11 mouse cellular contexts compared by ENCODE assay signal in the genomic region with DNA sequence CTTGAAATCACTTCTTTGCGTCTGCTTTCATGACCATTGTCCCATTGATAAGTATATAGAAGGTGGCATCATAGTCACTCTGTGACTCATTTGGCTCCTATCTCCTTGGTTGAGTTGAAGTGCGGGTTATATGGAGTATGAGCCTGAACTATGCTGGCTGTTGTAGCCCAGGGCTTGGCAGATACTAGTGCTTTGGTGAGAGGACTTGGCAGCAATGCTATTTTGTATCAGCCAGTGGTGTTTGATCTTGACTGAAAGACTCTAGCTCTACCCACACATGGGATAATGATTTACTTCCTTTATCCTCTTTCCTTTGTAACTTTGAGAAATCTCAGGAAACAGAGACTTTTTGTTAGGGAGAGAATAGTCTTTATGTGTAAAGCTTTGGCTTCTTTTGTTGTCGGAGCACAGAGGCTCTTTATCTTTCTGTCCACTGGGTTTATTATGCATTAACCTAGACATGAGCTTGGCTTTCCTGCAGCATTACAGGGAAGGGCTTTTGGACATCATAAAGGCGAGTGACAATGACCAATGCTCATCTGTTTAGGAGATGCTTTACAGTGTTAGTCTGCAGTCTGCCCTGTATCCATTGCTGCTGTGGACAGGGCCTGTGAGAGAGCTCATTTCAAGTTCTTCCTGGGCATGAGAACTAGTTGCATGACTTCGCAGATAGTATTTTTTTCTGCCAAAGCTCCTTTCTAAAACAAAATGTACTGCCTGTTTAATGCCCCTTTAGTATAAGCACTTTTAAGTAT. TPM values are rescaled to one million over a fixed set of nuclear protein-coding genes. Genes with fewer than 3 reads are reported as not detected.
DNase-seq lines count a peak whose midpoint lies in the region; ATAC-seq lines count a peak whose summit lies in the region.
"Had no signal": no experiment of that assay in that cellular context is flagged by ENCODE, and none has a peak within 500 bp of the region (broad histone marks: within the 10 kb centered on the region; RNA-seq: fewer than 3 reads in every experiment).

No protein-coding gene starts in this region.

- 64% methylated on average over 5 of the region's 5 CpGs for WGBS in intestine, embryonic 16.5 days

- H3K9ac ChIP-seq in intestine, embryonic 16.5 days (ENCODE audit: low read depth, low read length): no peak overlapping the region
- H3K9ac ChIP-seq: liver, embryonic 14.5 days had no signal

- no peak overlapping the region for H3K27ac ChIP-seq in intestine, embryonic 16.5 days (ENCODE audit: low read length)
- H3K27ac ChIP-seq: liver, embryonic 14.5 days had no signal

- H3K4me3 ChIP-seq in intestine, embryonic 16.5 days (ENCODE audit: low read length): no peak overlapping the region

- H3K4me2 ChIP-seq in intestine, embryonic 16.5 days (ENCODE audit: low read depth, low read length): no peak overlapping the region

- DNase-seq in embryo, embryonic 10 days (ENCODE audit: low spot score): peak; percentile 17
- no peak for DNase-seq in embryo, embryonic 11 days
- DNase-seq in kidney, adult 8-10 months: peak; percentile 19 to 53
- DNase-seq in kidney, postnatal 4 days: no peak
- DNase-seq in 3T3-L1 (ENCODE audit: low read depth, low spot score): peak; percentile 46
- no peak for DNase-seq in thymus, postnatal 10 days (ENCODE audit: low spot score in 2 of 2)
- no peak for DNase-seq in left cerebral cortex, postnatal 25 days (ENCODE audit: low spot score in 2 of 2)
- DNase-seq: heart, postnatal 14 days; spleen, adult 18-20 months had no signal

- H3K4me1 ChIP-seq in intestine, embryonic 16.5 days (ENCODE audit: control insufficient read depth, insufficient read depth, low read length): 0 out of 2 replicates have a peak, but pooled peaks cover 3% of the 10 kb centered on the region

- intact Hi-C loops in left cerebral cortex, postnatal 25 days (cut with DNase I): no loop called here

- no peaks in the 10 kb centered on the region for H3K27me3 ChIP-seq in intestine, embryonic 16.5 days (replicated peaks; ENCODE audit: control insufficient read depth, insufficient read depth, low read length)

- no peaks in the 10 kb centered on the region for H3K9me3 ChIP-seq in intestine, embryonic 16.5 days (ENCODE audit: control insufficient read depth, low read length)

- peak; percentile 33; the same call in 1 of the 2 replicates for ATAC-seq in intestine, embryonic 16.5 days

- no peaks in the 10 kb centered on the region for H3K36me3 ChIP-seq in intestine, embryonic 16.5 days (ENCODE audit: control insufficient read depth, insufficient read depth, low read length)

RNA-seq across cellular contexts. Expression of a gene that starts 29.3 kb away (rescaled TPM):
- 5.3 and 6.6 TPM in 2 replicates for polyA plus RNA-seq in intestine, embryonic 16.5 days (2015; fragmentation: Nextera tagmentation; extraction: Ambion mirVana)
- total RNA-seq in left cerebral cortex, postnatal 25 days (2021): 10 to 100 TPM; 28.5 to 30.5 TPM

Comparison
In these comparisons a context has a peak if more than half of its experiments do, and no peak if none do; other contexts are left out.
1. DNase-seq: peak in embryo, embryonic 10 days (single experiment), kidney, adult 8-10 months (2 of 2) and 3T3-L1 (single experiment); none in embryo, embryonic 11 days (single experiment), kidney, postnatal 4 days (0 of 2), thymus, postnatal 10 days (0 of 2) and left cerebral cortex, postnatal 25 days (0 of 2).